Mouse (Mus musculus) stomach, embryonic 16.5 days (tissue): Measurements from ENCODE around the gene Hoxa1. TPM values are rescaled to one million over a fixed set of nuclear protein-coding genes. Genes with fewer than 3 reads are reported as not detected.
A peak's percentile ranks its signal among the peaks of the same experiment; 100 is the strongest.

Source experiments
- ATAC-seq: fragments of 200-750 bp; cut with Nextera tagmentation; 2 replicates; pipeline ENCODE4 v1.8.0; 2017; ENCODE audit warnings: moderate number of reproducible peaks, moderate TSS enrichment; ENCODE audit not compliant: insufficient read depth, low FRiP score
- H3K27ac ChIP-seq: fragments of 300-500 bp; sonication (generic); 2 replicates; pipeline ENCODE4 v1.5.1; 2014; ENCODE audit warnings: low read length
- H3K27me3 ChIP-seq: fragments of 300-500 bp; sonication (generic); 2 replicates; pipeline ENCODE4 v1.6.1; 2014; ENCODE audit warnings: low read length, control low read depth, mixed read lengths; ENCODE audit not compliant: control insufficient read depth, insufficient read depth
- H3K36me3 ChIP-seq: fragments of 300-500 bp; sonication (generic); 2 replicates; pipeline ENCODE4 v1.6.1; 2014; ENCODE audit warnings: low read length; ENCODE audit not compliant: control insufficient read depth, insufficient read depth
- H3K4me1 ChIP-seq: fragments of 300-500 bp; sonication (generic); 2 replicates; pipeline ENCODE4 v1.6.1; 2014; ENCODE audit warnings: low read length, control low read depth, mixed read lengths; ENCODE audit not compliant: control insufficient read depth, insufficient read depth
- H3K4me2 ChIP-seq: fragments of 300-500 bp; sonication (generic); 2 replicates; pipeline ENCODE4 v1.6.1; 2014; ENCODE audit warnings: low read depth, low read length, mixed read lengths
- H3K4me3 ChIP-seq: fragments of 300-500 bp; sonication (generic); replicated peaks from 2 replicates; pipeline ENCODE4 v1.5.1; 2014; ENCODE audit warnings: mild to moderate bottlenecking, low read length
- H3K9ac ChIP-seq: fragments of 300-500 bp; sonication (generic); 2 replicates; pipeline ENCODE4 v1.6.1; 2014; ENCODE audit warnings: low read length
- H3K9me3 ChIP-seq: fragments of 300-500 bp; sonication (generic); replicated peaks from 2 replicates; pipeline ENCODE4 v1.6.1; 2016; ENCODE audit warnings: low read length, control low read depth; ENCODE audit not compliant: control insufficient read depth
- whole genome bisulfite sequencing: fragments of 180-500 bp; shearing (Covaris S2); extraction: QIAGEN DNeasy Blood & Tissue Kit; methylation state at CpG from one replicate; pipeline ENCODE4 v1.1.7; 2014; 5-methylcytosine and 5-hydroxymethylcytosine counted together
- polyA plus RNA-seq: library from polyadenylated mRNA; unstranded; fragments of >200 nt; fragmentation: Nextera tagmentation; extraction: Ambion mirVana; gene quantifications from 2 replicates; pipeline ENCODE4 v1.2.1, GENCODE M21; 2015

Gene Hoxa1
- polyA plus RNA-seq, 1 experiment from 2014 or later, result 1.4 TPM

GRCm38 (mm10) chr6:52190906-52191810, 33.0 kb upstream of the Hoxa1 start, which contains the start of gene Hoxa4:
Gene Hoxa4 (minus strand): TSS chr6:52191753.
- 0 out of 2 replicates have a peak, but pooled peaks cover 5% of the 10 kb centered on the region for H3K27me3 ChIP-seq
- peak within 1 kb of the TSS; percentile 94 for H3K4me2 ChIP-seq
- peak; percentile 6; the same call in 1 of the 2 replicates for ATAC-seq
- H3K9me3 ChIP-seq, result no peaks in the 10 kb centered on the region
- peak within 1 kb of the TSS; percentile 95 for H3K9ac ChIP-seq
- no peaks in the 10 kb centered on the region for H3K36me3 ChIP-seq
- H3K4me1 ChIP-seq, result peaks cover 37% of the 10 kb centered on the region
- H3K27ac ChIP-seq, result peak within 1 kb of the TSS; percentile 96
- 1% methylated on average over 81 of the region's 102 CpGs for WGBS
- peak within 1 kb of the TSS; percentile 71 for H3K4me3 ChIP-seq

GRCm38 (mm10) chr6:52190410-52190809, 32.3 kb upstream of the Hoxa1 start:
- Histone ChIP-seq H3K9me3 (no peaks in the 10 kb centered on the region), H3K4me1 (peaks cover 37% of the 10 kb centered on the region), H3K27ac (peak overlapping the region; percentile 96), H3K4me3 (peak overlapping the region; percentile 71), H3K4me2 (peak overlapping the region; percentile 94), H3K36me3 (no peaks in the 10 kb centered on the region), H3K9ac (peak overlapping the region; percentile 95), H3K27me3 (0 out of 2 replicates have a peak, but pooled peaks cover 5% of the 10 kb centered on the region)
- 8% methylated on average over 23 of the region's 23 CpGs for WGBS
- no peak for ATAC-seq

GRCm38 (mm10) chr6:52189909-52190308, 31.8 kb upstream of the Hoxa1 start:
- Histone ChIP-seq H3K4me1 (peaks cover 36% of the 10 kb centered on the region), H3K36me3 (no peaks in the 10 kb centered on the region), H3K27ac (peak overlapping the region; percentile 96), H3K9me3 (no peaks in the 10 kb centered on the region), H3K4me3 (peak overlapping the region; percentile 71), H3K9ac (peak overlapping the region; percentile 95), H3K4me2 (peak overlapping the region; percentile 94), H3K27me3 (0 out of 2 replicates have a peak, but pooled peaks cover 5% of the 10 kb centered on the region)
- no peak for ATAC-seq
- 20% methylated on average over 8 of the region's 8 CpGs for WGBS

DNA sequence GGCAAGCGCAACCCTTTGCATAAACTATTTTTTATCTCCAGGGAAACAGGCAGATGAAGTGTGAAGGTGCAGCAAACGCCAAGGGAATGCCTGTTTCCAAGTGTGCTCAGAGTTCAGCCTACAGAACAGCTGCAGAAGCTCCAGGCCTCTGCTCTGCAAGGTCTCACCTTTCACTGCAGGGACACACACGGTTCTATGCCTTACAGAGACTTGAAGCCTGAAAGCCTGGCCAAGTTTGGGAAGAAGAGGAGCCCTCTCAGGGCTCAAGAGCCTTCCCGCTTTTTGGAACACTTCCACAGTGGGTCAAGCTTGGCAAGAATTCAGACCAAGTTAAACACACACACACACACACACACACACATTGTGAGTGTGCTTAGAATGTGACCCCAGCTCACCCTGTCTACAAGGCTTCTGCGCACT, 31.1 kb upstream of the Hoxa1 start:
- peak overlapping the region; percentile 8 for H3K4me3 ChIP-seq
- peak; percentile 52 for ATAC-seq
- H3K36me3 ChIP-seq, result no peaks in the 10 kb centered on the region
- H3K4me2 ChIP-seq, result peak overlapping the region; percentile 94
- H3K9ac ChIP-seq, result peak overlapping the region; percentile 55
- 0 out of 2 replicates have a peak, but pooled peaks cover 5% of the 10 kb centered on the region for H3K27me3 ChIP-seq
- peaks cover 36% of the 10 kb centered on the region for H3K4me1 ChIP-seq
- peak overlapping the region; percentile 96 for H3K27ac ChIP-seq
- H3K9me3 ChIP-seq, result no peaks in the 10 kb centered on the region
- 29% methylated on average over 5 of the region's 5 CpGs for WGBS

GRCm38 (mm10) chr6:52186500-52186899, 28.4 kb upstream of the Hoxa1 start:
- H3K4me2 ChIP-seq, result no peak overlapping the region
- H3K27me3 ChIP-seq, result 0 out of 2 replicates have a peak, but pooled peaks cover 5% of the 10 kb centered on the region
- WGBS, result 34% methylated on average over 1 of the region's 1 CpGs
- H3K36me3 ChIP-seq, result no peaks in the 10 kb centered on the region
- no peak overlapping the region for H3K9ac ChIP-seq
- no peak overlapping the region for H3K4me3 ChIP-seq
- peaks cover 46% of the 10 kb centered on the region for H3K4me1 ChIP-seq
- H3K27ac ChIP-seq, result no peak overlapping the region
- ATAC-seq, result no peak
- no peaks in the 10 kb centered on the region for H3K9me3 ChIP-seq

- Histone ChIP-seq H3K27ac (peak overlapping the region; percentile 82; the same call in 1 of the 2 replicates), H3K4me1 (peaks cover 52% of the 10 kb centered on the region)
Measured at GRCm38 (mm10) chr6:52185834-52186233, 27.7 kb upstream of the Hoxa1 start.

DNA sequence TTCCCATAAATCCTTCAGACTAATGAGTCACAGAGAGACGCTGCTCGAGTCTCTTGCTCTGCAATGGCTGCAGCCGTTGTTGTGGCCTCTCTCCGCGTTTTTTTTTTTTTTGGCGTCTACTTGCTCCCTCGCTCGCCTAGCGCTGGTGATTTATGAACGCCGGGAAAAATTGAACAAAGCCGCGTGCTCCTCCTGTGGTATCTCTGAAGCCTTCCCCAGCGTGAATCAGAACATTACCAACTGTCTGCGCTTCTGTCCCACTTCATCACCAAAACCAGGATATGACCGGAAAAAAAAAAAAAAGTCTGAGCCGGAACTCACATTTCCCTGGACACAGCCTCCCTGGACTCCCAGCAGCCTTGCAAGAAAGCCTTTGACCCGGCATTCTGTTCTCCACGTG, 27.1 kb upstream of the Hoxa1 start:
- ATAC-seq, result no peak

More at GRCm38 (mm10) chr6:52185834-52186233, 27.7 kb upstream of the Hoxa1 start:
- H3K9me3 ChIP-seq, result no peaks in the 10 kb centered on the region
- no peak for ATAC-seq
- no peak overlapping the region for H3K4me3 ChIP-seq
- WGBS, result 39% methylated on average over 3 of the region's 3 CpGs
- peak overlapping the region; percentile 39; the same call in 1 of the 2 replicates for H3K4me2 ChIP-seq
- no peaks in the 10 kb centered on the region for H3K36me3 ChIP-seq
- H3K27me3 ChIP-seq, result 0 out of 2 replicates have a peak, but pooled peaks cover 5% of the 10 kb centered on the region
- peak overlapping the region; percentile 45; the same call in 1 of the 2 replicates for H3K9ac ChIP-seq

DNA sequence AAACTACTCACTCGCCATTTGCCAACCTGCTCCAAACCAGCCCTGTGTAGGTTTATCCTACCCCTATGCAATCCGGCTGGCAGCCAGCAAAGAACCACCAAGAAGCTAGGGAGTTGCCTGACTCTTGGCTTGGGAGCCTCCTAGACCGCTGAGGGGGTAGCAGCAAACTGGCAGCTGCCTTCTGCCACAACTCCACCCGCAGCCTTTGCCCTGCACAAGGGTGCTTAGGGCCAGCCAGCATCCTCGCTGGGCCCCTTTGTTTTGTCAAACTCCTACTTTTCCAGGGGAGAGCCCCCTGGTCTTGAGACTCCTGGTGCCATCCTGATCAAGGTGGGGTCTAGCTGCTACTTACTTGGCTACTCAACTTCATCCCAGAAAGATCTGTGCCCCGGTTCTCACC, 26.6 kb upstream of the Hoxa1 start:
- H3K36me3 ChIP-seq, result no peaks in the 10 kb centered on the region
- peaks cover 54% of the 10 kb centered on the region for H3K4me1 ChIP-seq
- no peak overlapping the region for H3K4me3 ChIP-seq
- 27% methylated on average over 6 of the region's 6 CpGs for WGBS
- H3K9me3 ChIP-seq, result no peaks in the 10 kb centered on the region
- ATAC-seq, result no peak
- peak overlapping the region; percentile 39 for H3K4me2 ChIP-seq
- H3K27me3 ChIP-seq, result 0 out of 2 replicates have a peak, but pooled peaks cover 5% of the 10 kb centered on the region
- peak overlapping the region; percentile 43 for H3K9ac ChIP-seq
- peak overlapping the region; percentile 82 for H3K27ac ChIP-seq

More for the DNA sequence above, 27.1 kb upstream of the Hoxa1 start:
- peak overlapping the region; percentile 39 for H3K4me2 ChIP-seq
- H3K9me3 ChIP-seq, result no peaks in the 10 kb centered on the region
- no peaks in the 10 kb centered on the region for H3K36me3 ChIP-seq
- H3K4me1 ChIP-seq, result peaks cover 54% of the 10 kb centered on the region
- H3K27ac ChIP-seq, result peak overlapping the region; percentile 82; the same call in 1 of the 2 replicates
- H3K27me3 ChIP-seq, result 0 out of 2 replicates have a peak, but pooled peaks cover 5% of the 10 kb centered on the region
- peak overlapping the region; percentile 45 for H3K9ac ChIP-seq
- 4% methylated on average over 19 of the region's 19 CpGs for WGBS
- H3K4me3 ChIP-seq, result peak overlapping the region; percentile 4
